Mouse (Mus musculus): ENCODE measurements around the gene Ndufa1. TPM values are rescaled to one million over a fixed set of nuclear protein-coding genes. Genes with fewer than 3 reads are reported as not detected.

Gene Ndufa1
- polyA plus RNA-seq (2014; fragmentation: Illumina TruSeq; extraction: RNeasy Lipid Tissue Mini Kit (QIAGEN cat#74804); ENCODE audit: low read depth, low replicate concordance): 196 TPM

GRCm38 (mm10) chrX:37191105-37191743 is at the start of gene Ndufa1, which contains the start of gene Rnf113a1:
Gene Ndufa1 (minus strand): TSS chrX:37191163.
Gene Rnf113a1 (plus strand): TSS chrX:37191245.

GRCm38 (mm10) chrX:37222158-37222557 is 31.2 kb upstream of the Ndufa1 start, which contains the start of gene Rhox1:
Gene Rhox1 (minus strand): TSS chrX:37222258.

GRCm38 (mm10) chrX:37210941-37211340 is 20.0 kb upstream of the Ndufa1 start, which contains the start of gene Gm9:
Gene Gm9 (minus strand): TSS chrX:37211041.

GRCm38 (mm10) chrX:37168742-37169141 is 22.2 kb downstream of the Ndufa1 start, which contains the start of gene Akap14:
Gene Akap14 (minus strand): TSS chrX:37168842.

Other genes with a start within 250 kb of the Ndufa1 start
- gene Sept6, start 199.4 kb downstream of the Ndufa1 start, polyA plus RNA-seq (2014; fragmentation: Illumina TruSeq; extraction: RNeasy Lipid Tissue Mini Kit (QIAGEN cat#74804); ENCODE audit: low read depth, low replicate concordance): 1.5 TPM
- not detected for gene Sowahd, start 142.3 kb downstream of the Ndufa1 start, polyA plus RNA-seq (2014; fragmentation: Illumina TruSeq; extraction: RNeasy Lipid Tissue Mini Kit (QIAGEN cat#74804); ENCODE audit: low read depth, low replicate concordance)
- gene Rpl39, start 105.8 kb downstream of the Ndufa1 start, polyA plus RNA-seq (2014; fragmentation: Illumina TruSeq; extraction: RNeasy Lipid Tissue Mini Kit (QIAGEN cat#74804); ENCODE audit: low read depth, low replicate concordance): 337 TPM
- 32.3 TPM for gene Upf3b, start 80.8 kb downstream of the Ndufa1 start, polyA plus RNA-seq (2014; fragmentation: Illumina TruSeq; extraction: RNeasy Lipid Tissue Mini Kit (QIAGEN cat#74804); ENCODE audit: low read depth, low replicate concordance)
- 16.3 TPM for gene Nkap, start 64.4 kb downstream of the Ndufa1 start, polyA plus RNA-seq (2014; fragmentation: Illumina TruSeq; extraction: RNeasy Lipid Tissue Mini Kit (QIAGEN cat#74804); ENCODE audit: low read depth, low replicate concordance)
- not detected for gene Akap14, start 22.3 kb downstream of the Ndufa1 start, polyA plus RNA-seq (2014; fragmentation: Illumina TruSeq; extraction: RNeasy Lipid Tissue Mini Kit (QIAGEN cat#74804); ENCODE audit: low read depth, low replicate concordance)
- gene Rnf113a1, start 82 bp upstream of the Ndufa1 start, polyA plus RNA-seq (2014; fragmentation: Illumina TruSeq; extraction: RNeasy Lipid Tissue Mini Kit (QIAGEN cat#74804); ENCODE audit: low read depth, low replicate concordance): 0.32 TPM
- gene Gm9, start 19.9 kb upstream of the Ndufa1 start, polyA plus RNA-seq (2014; fragmentation: Illumina TruSeq; extraction: RNeasy Lipid Tissue Mini Kit (QIAGEN cat#74804); ENCODE audit: low read depth, low replicate concordance): not detected
- not detected for gene Rhox1, start 31.1 kb upstream of the Ndufa1 start, polyA plus RNA-seq (2014; fragmentation: Illumina TruSeq; extraction: RNeasy Lipid Tissue Mini Kit (QIAGEN cat#74804); ENCODE audit: low read depth, low replicate concordance)
- not detected for gene Rhox2a, start 53.8 kb upstream of the Ndufa1 start, polyA plus RNA-seq (2014; fragmentation: Illumina TruSeq; extraction: RNeasy Lipid Tissue Mini Kit (QIAGEN cat#74804); ENCODE audit: low read depth, low replicate concordance)
- gene Rhox3a, start 58.8 kb upstream of the Ndufa1 start, polyA plus RNA-seq (2014; fragmentation: Illumina TruSeq; extraction: RNeasy Lipid Tissue Mini Kit (QIAGEN cat#74804); ENCODE audit: low read depth, low replicate concordance): not detected
- not detected for gene Rhox4a, start 74.2 kb upstream of the Ndufa1 start, polyA plus RNA-seq (2014; fragmentation: Illumina TruSeq; extraction: RNeasy Lipid Tissue Mini Kit (QIAGEN cat#74804); ENCODE audit: low read depth, low replicate concordance)
- gene Rhox3a2, start 188.9 kb upstream of the Ndufa1 start, polyA plus RNA-seq (2014; fragmentation: Illumina TruSeq; extraction: RNeasy Lipid Tissue Mini Kit (QIAGEN cat#74804); ENCODE audit: low read depth, low replicate concordance): not detected
- gene Rhox4a2, start 199.7 kb upstream of the Ndufa1 start, polyA plus RNA-seq (2014; fragmentation: Illumina TruSeq; extraction: RNeasy Lipid Tissue Mini Kit (QIAGEN cat#74804); ENCODE audit: low read depth, low replicate concordance): not detected
- gene Rhox2b, start 220.9 kb upstream of the Ndufa1 start, polyA plus RNA-seq (2014; fragmentation: Illumina TruSeq; extraction: RNeasy Lipid Tissue Mini Kit (QIAGEN cat#74804); ENCODE audit: low read depth, low replicate concordance): not detected
- gene Rhox4b, start 241.3 kb upstream of the Ndufa1 start, polyA plus RNA-seq (2014; fragmentation: Illumina TruSeq; extraction: RNeasy Lipid Tissue Mini Kit (QIAGEN cat#74804); ENCODE audit: low read depth, low replicate concordance): not detected

Measured in liver, adult 10 weeks (tissue).